In the genomic region with DNA sequence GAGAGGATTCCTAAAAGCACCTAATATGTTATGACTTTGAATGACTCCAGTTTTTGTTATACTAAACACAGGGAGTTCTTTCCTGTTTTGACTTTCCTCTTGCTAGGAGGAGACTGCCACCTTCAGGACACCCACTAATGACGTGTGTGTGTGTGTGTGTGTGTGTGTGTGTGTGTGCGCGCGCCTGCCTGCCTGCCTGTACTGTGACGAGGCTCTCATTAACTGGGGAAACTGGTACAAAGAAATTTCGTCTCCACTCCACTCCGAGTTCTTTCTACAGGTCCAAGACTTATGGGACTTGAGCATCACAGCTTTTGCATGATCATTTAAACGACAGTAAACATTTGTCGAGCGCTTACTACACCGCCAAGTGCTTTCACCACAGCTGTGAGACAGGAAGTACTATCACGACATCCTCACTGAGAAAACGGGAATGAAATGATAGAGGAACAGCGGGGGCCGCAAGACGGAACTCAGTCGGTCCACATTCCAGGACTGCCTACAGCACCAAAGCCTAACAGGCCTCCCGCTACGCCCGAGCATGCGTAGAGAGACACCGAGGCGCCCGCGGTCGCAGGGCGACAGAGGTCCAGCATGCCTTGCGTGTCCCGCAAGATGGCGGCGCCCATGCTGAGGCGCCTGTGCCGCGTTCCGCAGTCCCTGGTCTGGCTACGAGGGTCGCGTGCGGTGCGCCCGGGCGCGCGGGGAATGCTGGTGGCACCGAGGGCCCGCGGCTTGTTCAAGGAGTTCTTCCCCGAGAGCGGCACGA, we compare ENCODE assay signal across 8 mouse cellular contexts. TPM values are rescaled to one million over a fixed set of nuclear protein-coding genes. Genes with fewer than 3 reads are reported as not detected.
DNase-seq lines count a peak whose midpoint lies in the region; ATAC-seq and TF ChIP-seq lines count a peak whose summit lies in the region.

A gene (plus strand): TSS at position 597 of the 769 bp plus-strand sequence.

- peak; percentile 80 for TF ChIP-seq RAD21 in MEL (IDR thresholded peaks at IDR 0.05; ENCODE audit: low read depth, low read length)

- H3K79me2 ChIP-seq in MEL (ENCODE audit: control insufficient read depth, insufficient read depth, low read length, poor library complexity) = peaks cover 22% of the 10 kb centered on the region

- peak in 2 of 3 experiments; percentile 28 to 77; a peak in 4 of 6 replicates for TF ChIP-seq CTCF in MEL (IDR thresholded peaks at IDR 0.05 in 2 of 3, conservative IDR thresholded peaks at IDR 0.05 in 1 of 3; ENCODE audit: control insufficient read depth in 1 of 3, insufficient read depth in 1 of 3, low read depth in 2 of 3, low read length in 3 of 3, poor library complexity in 1 of 3, severe bottlenecking in 1 of 3)
- peak; percentile 60 for TF ChIP-seq CTCF in cerebellum, adult 2 months (IDR thresholded peaks at IDR 0.05; ENCODE audit: borderline replicate concordance, insufficient read depth, low read depth, low read length)

- peak; percentile 94 for DNase-seq in MEL (ENCODE audit: low read depth, low spot score)
- DNase-seq in cerebellum, adult 2 months = peak; percentile 94 to 95
- peak; percentile 93 for DNase-seq in forelimb bud, embryonic 11.5 days (ENCODE audit: low read depth, low spot score)
- DNase-seq in layer of hippocampus, adult 9-10 months (ENCODE audit: low spot score) = peak; percentile 84
- peak; percentile 81 for DNase-seq in ovary, postnatal 10 days (ENCODE audit: low spot score)
- peak; percentile 82 to 83 for DNase-seq in thymus, postnatal 10 days (ENCODE audit: low spot score in 2 of 2)

- WGBS in cerebellum, adult 2 months = under 1% methylated on average over 50 of the region's 50 CpGs
- WGBS in lung, embryonic 16.5 days = under 1% methylated on average over 50 of the region's 50 CpGs

- H3K27me3 ChIP-seq in MEL (ENCODE audit: control insufficient read depth in 1 of 2, insufficient read depth in 2 of 2, low read length in 2 of 2) = peaks cover 2% of the 10 kb centered on the region in 2 experiments; a peak in 2 of 4 replicates
- no peaks in the 10 kb centered on the region for H3K27me3 ChIP-seq in cerebellum, adult 2 months (ENCODE audit: control insufficient read depth, insufficient read depth, low read length)
- no peaks in the 10 kb centered on the region for H3K27me3 ChIP-seq in lung, embryonic 16.5 days (ENCODE audit: control insufficient read depth, insufficient read depth, low read depth, low read length)

- peak within 1 kb of the TSS; percentile 75 to 85 for H3K4me3 ChIP-seq in MEL (ENCODE audit: control insufficient read depth in 1 of 2, insufficient read depth in 1 of 2, low read depth in 2 of 2, low read length in 2 of 2)
- peak within 1 kb of the TSS; percentile 84 for H3K4me3 ChIP-seq in cerebellum, adult 2 months (replicated peaks; ENCODE audit: insufficient read depth, low read depth, low read length)
- peak within 1 kb of the TSS; percentile 64 for H3K4me3 ChIP-seq in lung, embryonic 16.5 days (ENCODE audit: low read length)

- peak; percentile 92 for TF ChIP-seq POLR2A in MEL (IDR thresholded peaks at IDR 0.05; ENCODE audit: control insufficient read depth in 1 of 2, insufficient read depth in 1 of 2, low read depth in 1 of 2, low read length in 2 of 2, poor library complexity in 1 of 2)
- peak; percentile 97; the same call in 1 of the 2 replicates for TF ChIP-seq POLR2A in cerebellum, adult 2 months (IDR thresholded peaks at IDR 0.05; ENCODE audit: borderline replicate concordance, insufficient read depth, low read length)

- peaks cover 5 to 14% of the 10 kb centered on the region in 2 experiments for H3K36me3 ChIP-seq in MEL (ENCODE audit: control insufficient read depth in 1 of 2, insufficient read depth in 2 of 2, low read length in 2 of 2)
- H3K36me3 ChIP-seq in lung, embryonic 16.5 days (ENCODE audit: control insufficient read depth, insufficient read depth, low read length) = peaks cover 10% of the 10 kb centered on the region

- H3K27ac ChIP-seq in MEL (ENCODE audit: control insufficient read depth, low read depth, low read length) = peak within 1 kb of the TSS; percentile 85
- peak within 1 kb of the TSS; percentile 87 for H3K27ac ChIP-seq in cerebellum, adult 2 months (ENCODE audit: insufficient read depth, low read length)
- H3K27ac ChIP-seq in lung, embryonic 16.5 days (ENCODE audit: low read length) = peak within 1 kb of the TSS; percentile 99

- ATAC-seq in hematopoietic stem cell, adult 5-6 weeks (replicated peaks in 1 of 2; ENCODE audit: insufficient read depth in 1 of 2, low FRiP score in 2 of 2, low TSS enrichment in 1 of 2, low read depth in 1 of 2, poor library complexity in 2 of 2, severe bottlenecking in 2 of 2) = peak; percentile 98 to 99
- peak; percentile 100 for ATAC-seq in lung, embryonic 16.5 days (ENCODE audit: low read depth)

- no peaks in the 10 kb centered on the region; a peak in 1 of 4 replicates for H3K4me1 ChIP-seq in MEL (ENCODE audit: control insufficient read depth in 1 of 2, insufficient read depth in 2 of 2, low read length in 2 of 2)
- peaks cover 2% of the 10 kb centered on the region; the same call in 1 of the 2 replicates for H3K4me1 ChIP-seq in cerebellum, adult 2 months (ENCODE audit: control insufficient read depth, insufficient read depth, low read length)
- peaks cover 14% of the 10 kb centered on the region for H3K4me1 ChIP-seq in lung, embryonic 16.5 days (replicated peaks; ENCODE audit: control insufficient read depth, insufficient read depth, low read length)

- peak in 1 of 2 experiments; percentile 30; a peak in 1 of 4 replicates for TF ChIP-seq EP300 in MEL (IDR thresholded peaks at IDR 0.05; ENCODE audit: low read depth in 1 of 2, low read length in 2 of 2)

- peak within 1 kb of the TSS; percentile 73 for H3K4me2 ChIP-seq in lung, embryonic 16.5 days (ENCODE audit: low read depth, low read length)

- H3K9me3 ChIP-seq in MEL (replicated peaks; ENCODE audit: insufficient read depth, low read length) = no peaks in the 10 kb centered on the region
- no peaks in the 10 kb centered on the region for H3K9me3 ChIP-seq in lung, embryonic 16.5 days (ENCODE audit: control insufficient read depth, low read length)

- H3K9ac ChIP-seq in MEL (ENCODE audit: control insufficient read depth, low read depth, low read length, poor library complexity, severe bottlenecking) = peak within 1 kb of the TSS; percentile 95
- H3K9ac ChIP-seq in lung, embryonic 16.5 days (ENCODE audit: low read length) = peak within 1 kb of the TSS; percentile 75

TF ChIP-seq in MEL, 35 proteins besides CTCF, POLR2A, EP300 and RAD21 (continues in another document):
- TF ChIP-seq BHLHE40 (IDR thresholded peaks at IDR 0.05; ENCODE audit: borderline replicate concordance, low read depth, low read length) (no peak), TAL1 (IDR thresholded peaks at IDR 0.05; ENCODE audit: low read length) (no peak), NRF1 (IDR thresholded peaks at IDR 0.05; ENCODE audit: insufficient read depth, low read depth, low read length, poor library complexity, severe bottlenecking) (peak; percentile 94), HCFC1 (IDR thresholded peaks at IDR 0.05; ENCODE audit: low read depth, low read length) (peak; percentile 92), MEF2A (IDR thresholded peaks at IDR 0.05; ENCODE audit: extremely low read depth, insufficient replicate concordance, low read depth, low read length, poor library complexity, severe bottlenecking) (peak; percentile 15; the same call in 1 of the 2 replicates), UBTF (IDR thresholded peaks at IDR 0.05; ENCODE audit: borderline replicate concordance, insufficient read depth, low read depth, low read length) (no peak), GATA1 (IDR thresholded peaks at IDR 0.05; ENCODE audit: low read depth, low read length) (no peak), GABPA (IDR thresholded peaks at IDR 0.05; ENCODE audit: low read depth, low read length) (no peak), SIN3A (IDR thresholded peaks at IDR 0.05; ENCODE audit: low read length) (peak; percentile 74), ZMIZ1 (IDR thresholded peaks at IDR 0.05; ENCODE audit: low read depth, low read length) (peak; percentile 54; the same call in 1 of the 2 replicates), E2F4 (IDR thresholded peaks at IDR 0.05; ENCODE audit: borderline replicate concordance, low read depth, low read length) (peak; percentile 46; the same call in 1 of the 2 replicates), ZKSCAN1 (IDR thresholded peaks at IDR 0.05; ENCODE audit: low read depth, low read length) (no peak), SMC3 (IDR thresholded peaks at IDR 0.05; ENCODE audit: low read depth, low read length) (peak; percentile 84), RCOR1 (IDR thresholded peaks at IDR 0.05; ENCODE audit: low read depth, low read length) (no peak), ZNF384 (IDR thresholded peaks at IDR 0.05; ENCODE audit: low read depth, low read length) (no peak), USF1 (IDR thresholded peaks at IDR 0.05; ENCODE audit: low read depth, low read length) (no peak), KAT2A (conservative IDR thresholded peaks at IDR 0.05; ENCODE audit: low read depth, low read length) (peak; percentile 83), POLR2AphosphoS2 (IDR thresholded peaks at IDR 0.05; ENCODE audit: low read length) (peak; percentile 63), CHD1 (IDR thresholded peaks at IDR 0.05; ENCODE audit: low read depth, low read length) (0 out of 2 replicates have a peak, but pooled peaks have one; percentile 34), MXI1 (IDR thresholded peaks at IDR 0.05; ENCODE audit: low read depth, low read length) (peak; percentile 95), MAZ (IDR thresholded peaks at IDR 0.05; ENCODE audit: low read depth, low read length) (peak; percentile 67; the same call in 1 of the 2 replicates), ZC3H11A (IDR thresholded peaks at IDR 0.05; ENCODE audit: low read depth, low read length) (peak; percentile 77), POLR2AphosphoS5 (IDR thresholded peaks at IDR 0.05; ENCODE audit: borderline replicate concordance, low read depth, low read length) (peak; percentile 79; the same call in 1 of the 2 replicates), USF2 (IDR thresholded peaks at IDR 0.05; ENCODE audit: borderline replicate concordance in 1 of 2, insufficient read depth in 1 of 2, low read depth in 1 of 2, low read length in 2 of 2) (no peak), MAFK (IDR thresholded peaks at IDR 0.05; ENCODE audit: borderline replicate concordance, low read depth, low read length) (no peak), MAX (IDR thresholded peaks at IDR 0.05; ENCODE audit: low read length) (peak; percentile 89), JUND (IDR thresholded peaks at IDR 0.05; ENCODE audit: low read depth, low read length) (no peak)

RNA-seq across cellular contexts. Expression of the gene that starts here (rescaled TPM):
- 46.9 and 48.2 TPM in 2 replicates for total RNA-seq in MEL (2012; rRNA removed)
- 10 to 100 TPM in 1 of 2 experiments, not detected in 1; 49.2 TPM for polyA plus RNA-seq in MEL (2012; ENCODE audit: insufficient read depth in 1 of 2, insufficient read length in 2 of 2, low read depth in 1 of 2, low replicate concordance in 2 of 2, missing spikeins in 1 of 2)
- 22.4 and 24.2 TPM in 2 replicates for polyA plus RNA-seq in cerebellum, adult 2 months (2012; rRNA removed)
- 18.8 and 31.4 TPM in 2 replicates for total RNA-seq in hematopoietic stem cell, adult 5-6 weeks (2017)
- 23.6 and 29.3 TPM in 2 replicates for polyA plus RNA-seq in lung, embryonic 16.5 days (2015; fragmentation: Nextera tagmentation; extraction: Ambion mirVana)

Comparison
In these comparisons a context has a peak if more than half of its experiments do, and no peak if none do; other contexts are left out.
1. Peak in every context shown above with its lines: DNase-seq, ATAC-seq, H3K4me3 ChIP-seq and H3K27ac ChIP-seq.